Mouse (Mus musculus) E14TG2a.4 (cell line): ENCODE results near the gene Mtfr1l.

Experiments used
- CTCF ChIP-seq: conservative IDR thresholded peaks from 2 replicates; pipeline ENCODE4 v1.5.1; 2014; ENCODE audit warnings: low read length
- NANOG ChIP-seq: IDR thresholded peaks from 2 replicates; pipeline ENCODE4 v1.6.1; 2014; ENCODE audit warnings: borderline replicate concordance, low read length, mixed read lengths

- no peak for TF ChIP-seq CTCF
- no peak for TF ChIP-seq NANOG
These were observed 16.6 kb downstream of the Mtfr1l start for GRCm38 (mm10) chr4:134518541-134518940.
